Mouse (Mus musculus): ENCODE measurements around the gene Slco1a6.
"Not testable (repeated sequence)": the region's sequence is repeated elsewhere in the genome, so short reads cannot be mapped to it uniquely, and the experiment has no call there.

Gene Slco1a6

DNA sequence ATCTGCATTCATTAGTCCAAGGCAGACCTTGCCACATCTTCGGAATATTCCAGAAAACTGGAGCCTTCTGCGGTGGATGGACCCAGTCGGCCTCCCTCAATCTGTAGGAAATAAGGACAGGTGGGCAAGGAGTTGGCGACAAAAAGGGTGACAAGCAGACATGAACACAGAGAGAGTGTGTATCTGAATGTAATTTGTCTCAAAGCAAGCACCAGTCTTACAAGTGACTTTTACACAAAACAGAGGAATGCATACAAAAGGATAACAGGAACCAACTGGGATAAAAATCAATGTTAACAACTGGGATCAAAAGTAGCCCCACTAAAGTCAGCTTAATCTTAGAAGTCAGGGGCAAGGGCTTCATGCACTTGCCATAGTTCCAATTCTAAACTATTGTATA, at the start of gene Slco1a6:
TSS of gene Slco1a6 (minus strand) at position 101 of the 400 bp plus-strand sequence.
- DNase-seq (ENCODE audit: low spot score), result no peak

DNA sequence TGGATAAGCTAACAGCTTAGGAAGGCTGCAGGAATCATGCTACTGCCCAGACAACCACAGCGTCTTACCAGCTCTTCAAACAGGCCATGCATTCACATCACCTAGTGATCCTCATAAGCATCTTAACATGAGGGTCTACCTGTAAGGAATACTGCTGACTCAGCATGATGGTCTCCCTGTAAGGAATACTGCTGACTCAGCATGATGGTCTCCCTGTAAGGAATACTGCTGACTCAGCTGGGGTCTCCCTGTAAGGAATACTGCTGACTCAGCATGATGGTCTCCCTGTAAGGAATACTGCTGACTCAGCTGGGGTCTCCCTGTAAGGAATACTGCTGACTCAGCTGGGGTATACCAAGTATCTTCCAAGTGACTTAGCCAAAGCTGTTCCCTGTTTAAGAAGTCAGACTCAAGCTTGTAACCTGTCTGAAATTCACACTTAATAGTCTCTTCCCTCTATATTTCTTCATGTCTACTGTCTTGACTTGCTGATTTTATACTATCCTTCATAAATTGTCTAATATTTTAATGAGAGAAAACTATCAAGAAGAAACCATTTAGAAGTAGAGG, 42.5 kb upstream of the Slco1a6 start:
- DNase-seq (ENCODE audit: low spot score), result not testable (repeated sequence)

DNA sequence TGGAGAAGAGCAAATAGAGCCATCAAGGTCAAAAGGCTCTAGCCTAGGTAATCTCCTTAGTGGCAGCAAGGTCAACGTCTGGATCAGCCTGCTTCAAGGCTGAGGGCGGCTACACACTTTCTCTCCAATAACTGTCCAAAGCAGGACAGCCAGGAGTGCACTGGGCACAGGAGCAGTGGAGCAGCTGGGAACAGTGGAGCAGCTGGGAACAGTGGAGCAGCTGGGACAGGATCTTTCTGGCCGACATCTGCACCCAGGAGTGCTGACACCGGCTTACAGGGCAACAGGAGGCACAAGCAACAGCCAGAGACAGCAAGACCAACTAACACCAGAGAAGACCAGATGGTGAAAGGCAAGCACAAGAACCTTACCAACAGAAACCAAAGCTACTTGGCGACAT, 36.7 kb upstream of the Slco1a6 start:
- no peak for DNase-seq (ENCODE audit: low spot score)

DNA sequence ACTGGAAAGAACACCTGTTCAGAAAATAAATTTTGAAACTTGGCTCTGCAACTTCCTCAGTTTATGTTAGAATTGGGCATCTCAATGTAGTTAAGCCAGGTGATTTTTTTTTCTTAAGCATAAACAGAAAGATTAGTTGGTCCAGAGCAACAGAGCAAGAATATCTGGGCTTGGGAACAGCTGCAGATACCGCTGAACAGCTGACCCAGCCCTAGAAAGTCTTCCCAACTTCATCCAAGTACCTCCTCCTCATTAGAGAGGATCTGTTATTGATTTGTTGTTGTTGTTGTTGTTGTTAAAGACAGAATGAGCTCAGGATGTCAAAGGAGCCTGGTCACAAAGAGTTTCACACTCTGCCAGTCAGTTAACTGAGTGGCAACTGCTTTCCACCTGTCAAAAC, 31.1 kb upstream of the Slco1a6 start:
- DNase-seq (ENCODE audit: low spot score), result no peak

DNA sequence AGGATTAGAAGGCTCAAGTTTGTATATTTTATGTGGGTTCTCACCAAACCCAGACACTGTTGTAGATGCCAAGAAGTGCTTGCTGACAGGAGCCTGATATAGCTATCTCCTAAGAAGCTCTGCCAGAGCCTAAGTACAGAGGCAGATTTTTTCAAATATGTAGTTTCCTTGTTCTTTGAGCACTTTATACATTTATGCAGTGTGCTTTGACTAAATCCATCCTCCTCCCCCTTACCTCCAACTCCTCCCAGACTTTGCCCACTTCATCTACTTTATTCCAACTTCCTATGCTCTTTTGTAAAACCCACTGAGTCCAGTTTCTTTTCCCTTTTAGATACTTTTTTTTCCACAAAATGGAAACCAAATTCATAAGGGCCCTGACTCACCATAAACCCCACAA, 11.8 kb upstream of the Slco1a6 start:
- DNase-seq (ENCODE audit: low spot score), result no peak

DNA sequence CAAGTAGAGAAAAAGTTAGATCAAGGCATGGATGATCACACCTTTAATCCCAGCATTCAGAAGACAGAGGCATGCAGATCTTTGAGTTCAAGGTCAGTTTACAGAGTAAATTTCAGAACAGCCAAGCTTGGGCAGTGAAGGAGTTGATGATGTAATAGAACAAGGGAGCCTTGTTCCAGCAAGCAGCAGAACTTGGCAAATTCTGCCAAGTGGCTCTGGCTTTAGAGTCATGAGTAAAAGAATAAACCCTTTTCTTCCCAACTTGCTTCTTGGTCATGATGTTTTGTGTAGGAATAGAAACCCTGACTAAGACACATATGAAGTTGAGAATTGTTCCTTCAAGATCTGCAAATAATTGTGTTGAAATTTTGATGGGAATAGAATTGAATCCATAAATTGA, 3.5 kb upstream of the Slco1a6 start:
- no peak for DNase-seq (ENCODE audit: low spot score)

DNA sequence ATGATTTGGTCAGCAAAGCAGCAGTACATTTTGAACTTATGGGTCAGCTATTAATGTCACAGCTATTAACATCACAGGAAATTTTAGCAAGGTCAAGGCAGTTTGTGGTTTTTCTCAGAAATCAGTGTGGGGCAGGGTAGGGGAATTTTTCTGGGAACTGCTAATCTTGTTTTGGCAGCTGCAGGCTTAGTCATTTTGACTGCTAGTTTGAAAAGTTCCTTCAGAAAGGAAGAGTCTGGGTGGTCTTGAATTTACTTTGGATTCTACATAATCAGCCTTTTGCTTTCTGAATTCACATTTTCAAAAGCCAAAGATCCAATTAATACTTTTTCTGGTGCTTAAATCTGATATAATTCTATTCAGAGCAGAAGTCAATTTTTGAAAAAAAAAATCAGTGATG, 1.4 kb upstream of the Slco1a6 start:
- no peak for DNase-seq (ENCODE audit: low spot score)

DNA sequence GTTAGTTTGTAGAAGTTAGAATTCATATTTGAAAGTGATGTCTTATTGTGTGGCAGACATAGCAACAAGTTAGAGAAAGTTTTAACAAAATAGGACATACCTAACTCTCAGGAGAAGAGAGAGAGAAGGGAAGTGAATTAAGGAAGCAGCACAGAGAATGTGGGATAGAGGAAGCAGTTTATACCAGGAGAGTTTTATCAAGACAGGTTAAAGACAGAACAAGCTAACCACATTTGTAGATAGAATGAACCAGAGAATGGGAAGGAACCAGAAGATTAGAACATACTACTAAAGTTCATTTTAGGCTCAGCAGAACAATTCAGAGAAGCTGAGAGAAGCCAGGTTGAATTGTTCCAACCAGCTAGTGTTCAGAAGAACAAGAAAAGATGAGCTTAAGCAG, 7.8 kb downstream of the Slco1a6 start:
- no peak for DNase-seq (ENCODE audit: low spot score)

DNA sequence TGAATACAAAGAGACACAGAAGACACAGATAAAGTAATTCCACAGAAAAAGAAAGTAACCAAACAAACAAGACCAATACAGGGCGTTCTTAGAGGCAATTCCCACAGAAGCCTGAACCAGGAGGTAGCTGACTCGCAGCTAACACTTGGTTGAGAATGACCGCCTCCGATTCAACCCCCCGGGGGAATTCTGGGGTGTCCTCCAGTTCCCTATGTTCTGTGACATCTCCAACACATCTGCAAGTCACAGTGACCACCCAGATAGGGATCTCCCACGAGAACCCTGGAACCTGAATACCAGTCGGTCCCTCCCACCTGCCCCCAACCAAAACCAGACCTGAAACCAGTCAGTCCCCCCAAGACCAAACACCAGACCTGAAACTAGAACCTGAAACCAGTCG, 14.1 kb downstream of the Slco1a6 start:
- no peak for DNase-seq (ENCODE audit: low spot score)

DNA sequence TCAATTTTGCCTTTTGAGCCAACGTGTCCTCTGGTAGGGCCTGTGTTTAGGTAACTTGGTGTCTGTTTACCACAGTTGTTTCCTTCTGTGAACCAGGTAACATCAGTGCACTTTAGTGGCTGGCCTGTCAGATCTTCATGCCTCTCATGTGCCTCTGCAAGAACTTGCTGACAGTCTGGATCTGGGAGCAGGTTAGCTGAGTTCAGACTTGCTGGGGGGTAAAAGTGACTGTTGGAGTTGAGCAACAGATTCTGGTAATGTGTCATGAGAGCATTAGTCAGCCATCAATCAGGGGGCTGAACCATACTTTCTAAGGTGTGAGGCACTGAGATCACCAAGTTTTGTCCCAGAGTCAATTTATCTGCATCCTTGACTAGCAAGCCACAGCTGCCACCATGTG, 16.4 kb downstream of the Slco1a6 start:
- DNase-seq (ENCODE audit: low spot score), result no peak

DNA sequence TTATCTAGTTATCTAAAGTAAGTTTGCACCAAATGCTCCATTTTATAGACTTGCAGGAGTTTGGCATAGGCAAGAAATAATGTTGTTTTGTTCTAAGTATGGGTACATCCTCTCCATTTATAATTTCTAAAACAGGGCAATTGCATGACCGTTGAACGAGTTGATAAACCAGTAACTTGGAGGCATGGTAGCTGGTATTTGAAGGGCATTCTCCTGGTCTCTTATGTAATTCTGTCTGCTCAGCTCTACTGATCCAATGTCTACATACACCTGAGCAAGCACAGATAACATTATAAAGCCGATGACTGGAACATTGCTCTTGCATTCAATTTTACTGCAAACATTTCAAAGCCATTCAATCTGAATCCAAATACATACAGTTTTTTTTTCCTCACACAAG, 20.9 kb downstream of the Slco1a6 start:
- DNase-seq (ENCODE audit: low spot score), result no peak

DNA sequence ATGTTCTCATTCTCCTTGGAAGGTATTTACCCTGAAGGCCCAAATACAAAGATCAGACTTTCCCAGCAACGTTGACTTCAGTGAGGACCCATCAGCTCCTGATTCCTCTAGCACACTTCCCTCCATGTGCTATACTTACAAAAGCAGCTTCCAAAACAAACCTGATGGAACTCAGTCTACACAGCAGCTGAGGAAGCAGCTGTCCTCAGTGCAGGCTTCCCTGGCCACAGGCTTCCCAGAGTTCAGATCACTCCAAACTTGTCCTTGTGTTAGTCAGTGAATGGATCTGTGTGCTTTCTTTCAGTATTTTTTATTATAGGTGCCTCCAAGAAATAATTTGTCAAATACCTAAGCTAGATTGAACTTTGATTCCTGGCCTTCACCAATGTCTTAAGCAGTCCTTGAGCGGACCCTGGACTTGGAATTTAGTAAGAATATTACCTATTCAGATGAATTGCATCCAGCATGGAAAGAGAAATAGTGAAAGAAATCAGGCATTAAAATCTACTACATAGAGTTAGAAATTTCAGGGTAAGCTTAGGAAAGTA, 22.4 kb downstream of the Slco1a6 start:
- DNase-seq (ENCODE audit: low spot score), result no peak

DNA sequence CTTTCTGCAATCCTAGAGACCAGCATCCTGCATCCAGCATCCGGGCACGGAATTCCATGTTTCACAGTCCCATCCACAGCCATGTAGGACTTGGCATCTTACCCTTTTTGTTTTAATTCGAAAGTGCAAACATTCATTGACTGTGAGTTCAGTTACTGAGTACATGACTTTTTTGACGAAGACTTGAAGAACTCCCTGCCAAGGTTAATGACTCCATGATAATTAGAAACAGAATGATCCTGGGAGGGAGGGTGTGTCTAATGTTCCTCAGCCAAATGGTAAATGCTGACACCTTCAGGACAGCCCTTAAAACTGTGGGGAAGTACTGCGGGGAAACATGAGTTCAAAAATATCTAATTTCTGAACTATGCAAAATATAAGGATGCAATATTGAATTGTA, 44.9 kb downstream of the Slco1a6 start:
- no peak for DNase-seq (ENCODE audit: low spot score)

DNA sequence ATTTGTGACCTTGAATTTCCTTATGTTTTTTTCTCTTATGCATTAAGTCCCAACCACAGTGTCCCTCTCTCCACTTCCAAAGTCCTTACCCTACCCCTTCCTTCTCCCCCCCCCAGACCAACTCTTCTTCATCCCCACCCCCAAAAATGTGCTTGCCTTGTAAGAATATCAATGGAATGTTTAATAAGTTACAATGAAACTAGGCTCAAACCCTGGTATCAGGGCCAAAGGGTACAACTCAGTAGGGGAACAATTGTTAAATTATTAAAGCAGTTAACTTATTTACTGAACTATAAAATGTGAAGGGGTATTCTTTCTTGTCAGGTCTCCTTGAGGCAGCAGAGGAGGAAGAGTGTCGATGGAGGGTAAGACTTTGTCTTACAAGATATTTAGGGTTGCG, 47.1 kb downstream of the Slco1a6 start:
- DNase-seq (ENCODE audit: low spot score), result no peak

DNA sequence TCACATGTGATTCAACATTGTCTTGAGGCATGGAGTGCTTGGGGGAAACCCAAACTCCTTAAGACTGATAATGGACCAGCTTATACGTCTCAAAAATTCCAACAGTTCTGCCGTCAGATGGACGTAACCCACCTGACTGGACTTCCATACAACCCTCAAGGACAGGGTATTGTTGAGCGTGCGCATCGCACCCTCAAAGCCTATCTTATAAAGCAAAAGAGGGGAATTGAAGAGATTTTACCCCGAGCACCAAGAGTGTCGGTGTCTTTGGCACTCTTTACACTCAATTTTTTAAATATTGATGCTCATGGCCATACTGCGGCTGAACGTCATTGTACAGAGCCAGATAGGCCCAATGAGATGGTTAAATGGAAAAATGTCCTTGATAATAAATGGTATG, 54.2 kb downstream of the Slco1a6 start:
- DNase-seq (ENCODE audit: low spot score), result not testable (repeated sequence)

DNA sequence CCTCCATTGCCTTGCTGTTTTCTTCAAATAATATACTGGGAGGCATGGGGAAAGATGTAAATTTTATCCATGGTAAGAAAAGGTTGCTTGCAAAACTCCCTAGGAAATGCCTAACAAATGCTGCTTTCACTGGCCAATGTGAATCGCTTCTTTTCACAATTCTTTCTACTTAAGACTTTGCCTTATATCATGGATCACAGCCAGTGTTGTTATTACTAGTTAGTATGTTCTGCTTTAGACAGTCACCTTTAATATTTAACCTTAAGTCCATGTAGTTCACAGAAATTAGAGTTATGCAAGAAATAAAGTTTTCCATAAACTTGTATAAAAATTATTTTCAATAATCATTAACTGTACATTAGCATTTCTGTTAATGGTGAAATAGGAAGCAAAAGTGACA, 60.0 kb downstream of the Slco1a6 start:
- no peak for DNase-seq (ENCODE audit: low spot score)

DNA sequence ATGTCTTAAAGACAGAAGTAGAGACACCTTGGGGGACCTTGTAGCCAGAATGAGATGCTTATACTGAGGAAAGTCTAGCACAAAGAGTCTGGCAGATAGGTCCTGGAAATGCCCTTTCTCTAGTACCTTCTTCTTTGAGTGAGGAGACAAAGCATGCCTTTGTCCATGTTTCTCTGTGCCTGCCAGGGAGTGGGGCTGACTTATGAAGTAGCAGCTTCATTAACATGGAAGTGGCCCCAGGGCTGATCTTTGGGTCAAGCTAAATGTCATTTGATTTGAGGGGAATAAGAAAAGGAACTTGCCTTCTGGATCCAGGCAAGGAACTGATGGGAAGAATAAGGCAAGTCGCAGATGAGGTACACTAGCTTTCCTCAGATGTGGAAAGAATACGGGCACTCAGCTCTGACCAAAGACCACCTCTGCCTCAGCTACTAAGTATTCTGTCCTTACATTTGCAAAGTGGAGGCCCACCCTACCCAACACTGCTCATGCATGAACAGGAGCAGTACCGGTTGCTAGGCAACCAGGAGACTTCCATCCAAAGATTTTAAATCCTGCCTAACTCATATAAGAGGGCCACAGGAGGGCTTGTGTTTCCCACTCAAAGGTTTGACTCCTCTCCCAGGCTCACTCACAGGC, 96.5 kb downstream of the Slco1a6 start:
- DNase-seq (ENCODE audit: low spot score), result no peak

DNA sequence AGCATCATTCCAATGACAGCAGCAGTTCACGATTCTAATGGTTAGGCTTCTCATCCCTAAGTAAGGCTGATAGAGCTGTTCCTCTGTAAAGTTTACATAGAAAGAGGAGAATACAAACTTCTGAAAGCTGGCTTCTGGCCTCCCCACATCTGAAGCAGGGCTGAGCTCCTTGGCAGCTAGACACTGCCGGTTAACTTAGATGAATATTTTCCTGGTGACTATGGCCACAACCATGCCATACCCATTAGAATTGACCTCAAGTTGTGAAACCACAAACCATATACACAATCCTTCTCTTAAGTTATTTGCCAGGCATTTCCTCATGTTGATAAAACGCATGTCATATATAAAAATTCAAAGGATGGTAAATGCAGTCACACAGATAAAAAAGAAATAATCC, 117.2 kb downstream of the Slco1a6 start:
- DNase-seq (ENCODE audit: low spot score), result no peak

DNA sequence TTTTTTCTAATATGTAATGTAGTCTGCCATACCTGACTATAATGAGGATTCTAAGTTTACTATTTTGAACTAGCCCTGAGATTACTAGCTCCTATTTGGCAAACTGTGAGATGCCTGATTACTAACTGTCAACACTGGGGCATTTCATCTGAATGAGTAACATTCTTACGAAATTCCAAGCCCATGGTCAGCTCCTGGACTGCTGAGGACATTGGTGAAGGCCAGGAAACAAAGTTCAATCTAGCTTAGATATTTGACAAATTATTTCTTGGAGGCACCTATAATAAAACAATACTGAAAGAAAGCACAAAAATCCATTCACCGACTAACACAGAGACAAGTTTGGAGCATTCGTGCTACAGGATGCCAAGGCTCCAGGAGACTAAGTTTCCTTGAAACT, 150.0 kb downstream of the Slco1a6 start:
- not testable (repeated sequence) for DNase-seq (ENCODE audit: low spot score)

DNA sequence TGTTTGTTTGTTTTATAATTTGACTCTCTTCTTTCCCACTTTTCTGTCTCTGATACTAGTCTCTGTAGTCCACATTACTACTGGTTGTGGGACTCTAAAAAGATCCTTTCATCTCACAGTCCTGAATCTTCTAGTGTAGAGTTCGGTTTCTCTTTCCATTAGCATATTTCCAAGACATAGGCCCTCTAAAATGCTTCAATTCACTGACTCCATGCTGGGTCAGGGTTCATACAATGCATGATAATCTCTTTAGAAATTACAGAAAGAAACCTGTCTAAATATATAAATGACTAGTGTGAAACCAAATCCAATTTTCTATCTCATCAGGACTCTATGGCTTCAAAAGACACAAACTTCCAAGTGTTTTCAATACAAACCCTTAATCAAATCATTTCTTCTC, 160.6 kb downstream of the Slco1a6 start:
- no peak for DNase-seq (ENCODE audit: low spot score)

DNA sequence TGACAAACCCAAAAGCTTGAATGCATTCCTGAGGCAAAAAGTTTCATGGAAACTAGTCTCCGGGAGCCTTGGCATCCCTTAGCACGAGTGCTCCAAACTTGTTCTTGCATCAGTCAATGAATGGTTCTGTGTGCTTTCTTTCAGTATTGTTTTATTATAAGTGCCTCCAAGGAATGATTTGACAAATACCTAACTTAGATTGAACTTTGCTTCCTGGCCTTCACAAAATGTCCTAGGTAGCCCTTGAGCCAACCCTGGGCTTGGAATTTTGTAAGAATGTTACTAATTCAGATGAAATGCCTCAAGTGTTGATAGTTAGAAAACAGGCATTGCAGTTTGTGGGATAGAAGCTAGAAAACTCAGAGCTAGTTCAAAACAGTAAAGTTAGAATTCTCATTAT, 162.6 kb downstream of the Slco1a6 start:
- no peak for DNase-seq (ENCODE audit: low spot score)

DNA sequence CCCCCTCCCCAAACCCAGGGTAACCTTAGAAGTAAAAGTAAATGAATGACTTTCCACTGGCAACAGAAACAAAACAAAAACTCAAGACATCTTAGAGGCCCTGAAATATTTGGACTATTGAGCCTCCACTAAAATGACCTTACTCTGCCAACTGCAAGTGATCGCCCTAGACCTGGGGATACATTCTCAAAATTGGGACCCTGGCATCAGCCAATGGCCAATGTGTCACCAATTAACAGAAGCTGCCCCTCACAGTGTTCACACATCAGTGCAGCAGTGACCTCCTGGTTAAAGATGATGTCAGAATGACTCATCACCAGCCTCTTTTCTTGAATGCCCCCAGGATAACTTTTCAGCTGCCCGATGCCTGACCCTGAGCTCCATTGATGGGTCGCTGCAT, 166.4 kb downstream of the Slco1a6 start:
- no peak for DNase-seq (ENCODE audit: low spot score)

DNA sequence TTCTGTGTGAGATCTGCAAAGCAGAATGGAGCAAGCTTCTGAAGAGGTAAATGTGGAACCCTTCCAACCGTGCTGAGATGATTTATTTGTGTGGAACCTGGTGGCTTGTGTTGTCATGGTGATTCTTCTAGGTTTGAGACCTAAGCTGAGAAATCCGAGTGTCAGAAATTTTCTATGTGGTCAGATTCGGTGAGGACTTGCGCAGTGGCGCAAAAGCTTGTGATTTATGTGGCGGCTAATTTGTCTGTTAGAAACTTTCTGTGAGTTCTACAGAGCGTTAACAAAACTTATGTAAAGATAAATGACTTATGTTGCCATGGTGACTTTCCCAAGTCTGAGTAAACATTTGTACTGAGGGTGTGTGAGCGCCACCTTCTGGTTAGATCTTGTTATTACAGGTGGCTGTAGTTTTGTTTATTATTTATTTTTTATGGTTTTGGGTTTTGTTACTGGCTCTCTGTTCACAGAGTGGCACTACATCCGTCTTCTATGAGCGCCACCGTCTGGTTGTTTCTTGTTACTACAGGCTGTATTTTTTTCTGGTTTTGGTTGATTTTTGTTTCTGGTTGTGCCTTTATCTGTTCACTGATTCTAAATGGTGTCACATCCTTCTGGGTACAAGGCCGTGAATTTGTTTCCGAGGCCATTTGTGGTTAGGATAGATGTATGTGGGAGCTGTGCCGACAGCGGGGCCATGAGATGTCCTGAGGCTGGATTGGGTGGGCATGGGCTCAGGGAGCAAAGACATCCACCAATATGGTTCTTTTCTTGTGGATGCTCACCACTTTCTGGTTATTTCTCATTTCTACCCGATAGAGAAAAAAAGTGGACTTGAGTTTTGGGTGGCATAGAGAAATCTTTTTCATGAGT, 167.8 kb downstream of the Slco1a6 start:
- DNase-seq (ENCODE audit: low spot score), result no peak
